Mouse (Mus musculus) layer of hippocampus, postnatal 36 days (tissue): ENCODE data around the gene She. TPM values are rescaled to one million over a fixed set of nuclear protein-coding genes. Genes with fewer than 3 reads are reported as not detected.
"Not testable (repeated sequence)": the region's sequence is repeated elsewhere in the genome, so short reads cannot be mapped to it uniquely, and the experiment has no call there.

Experiments used
- DNase-seq, 2 experiments: peaks; one replicate each; pipeline ENCODE4 v3.0.0; 2022
- total RNA-seq, 2 experiments: library from RNA; stranded (reverse); gene quantifications; 2 replicates each; pipeline ENCODE4 v1.2.3; 2021

Gene She
- 1 to 10 TPM; 2.4 to 2.9 TPM for total RNA-seq

DNA sequence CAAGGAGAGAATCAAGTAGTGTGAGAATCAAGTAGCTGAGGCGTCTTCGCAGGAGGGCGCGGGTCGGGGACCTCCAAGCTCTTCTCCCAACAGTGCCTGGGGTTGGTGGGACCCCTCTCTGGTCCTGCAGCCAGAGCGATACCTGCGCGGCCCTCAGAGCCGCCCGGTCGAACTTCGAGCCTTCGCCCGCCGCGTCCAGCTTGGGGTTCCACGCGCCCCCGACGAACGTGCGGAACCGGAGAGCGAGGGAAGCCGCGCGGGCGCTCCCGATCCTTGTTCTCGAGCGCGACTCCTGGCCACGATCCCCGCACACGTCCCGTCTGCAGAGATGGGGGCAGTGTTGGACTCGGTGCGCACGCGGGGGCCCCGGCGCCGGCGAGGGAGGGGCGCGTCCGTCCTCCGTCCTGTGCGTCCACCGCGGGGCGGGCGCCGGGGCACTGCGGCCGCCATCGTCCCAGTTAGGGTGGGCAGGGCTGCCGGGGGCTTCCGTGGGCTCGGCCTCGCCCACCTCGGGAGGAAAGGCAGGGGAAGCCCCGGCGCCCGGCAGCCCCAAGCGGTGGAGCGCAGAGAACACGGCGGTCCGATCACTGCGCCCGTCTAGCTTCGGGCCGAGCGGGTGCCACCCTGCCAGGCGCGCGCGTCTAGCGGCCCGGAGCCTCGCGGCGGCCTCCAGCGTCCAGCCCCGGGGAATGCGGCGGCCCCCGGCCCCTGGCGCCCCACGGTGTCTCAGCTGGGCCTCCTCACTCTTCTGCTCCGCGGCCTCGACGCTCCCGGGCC lies at the start of gene She:
Gene She (plus strand): TSS at position 556 of the 777 bp plus-strand sequence.
- DNase-seq: no peak

GRCm38 (mm10) chr3:89781640-89782039 lies 49.5 kb upstream of the She start:
- DNase-seq: no peak

DNA sequence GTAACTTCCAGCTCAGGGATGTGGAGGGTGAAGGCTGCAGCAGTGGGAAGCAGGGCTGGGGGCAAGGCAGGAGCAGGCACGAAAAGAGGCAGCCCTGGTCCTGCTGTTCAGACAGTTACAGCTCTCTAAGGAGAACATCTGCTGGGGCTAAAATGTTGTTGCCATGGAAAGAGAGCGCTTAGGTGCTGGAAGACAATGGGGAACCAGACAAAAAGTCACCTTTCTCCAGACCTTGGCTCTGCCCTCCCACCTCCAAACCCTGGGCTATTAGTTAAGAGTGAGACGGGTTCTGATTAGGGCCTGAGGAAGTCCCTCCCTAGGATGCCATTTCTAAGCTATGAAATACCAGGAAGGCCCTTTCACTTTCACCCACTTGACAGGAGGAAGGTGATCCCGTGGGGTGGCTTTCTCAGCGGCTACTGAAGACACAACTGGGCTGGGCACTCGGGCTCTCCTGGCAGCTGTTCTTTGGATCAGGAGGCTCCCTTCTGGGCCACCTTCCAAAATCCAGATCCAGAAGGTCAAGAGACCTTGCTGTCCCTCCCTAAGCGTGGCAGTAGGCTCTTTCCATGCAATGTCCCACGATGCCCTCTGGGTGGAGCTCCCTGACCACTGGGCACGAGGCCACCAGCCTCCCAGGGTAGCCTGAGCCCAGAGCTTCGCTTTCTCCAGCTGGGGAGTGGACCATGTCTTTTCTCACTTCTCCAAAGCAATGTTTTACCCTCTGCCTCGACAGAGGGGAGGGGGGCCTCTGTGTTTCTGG lies 46.0 kb upstream of the She start:
- DNase-seq: peak; percentile 53 to 62

DNA sequence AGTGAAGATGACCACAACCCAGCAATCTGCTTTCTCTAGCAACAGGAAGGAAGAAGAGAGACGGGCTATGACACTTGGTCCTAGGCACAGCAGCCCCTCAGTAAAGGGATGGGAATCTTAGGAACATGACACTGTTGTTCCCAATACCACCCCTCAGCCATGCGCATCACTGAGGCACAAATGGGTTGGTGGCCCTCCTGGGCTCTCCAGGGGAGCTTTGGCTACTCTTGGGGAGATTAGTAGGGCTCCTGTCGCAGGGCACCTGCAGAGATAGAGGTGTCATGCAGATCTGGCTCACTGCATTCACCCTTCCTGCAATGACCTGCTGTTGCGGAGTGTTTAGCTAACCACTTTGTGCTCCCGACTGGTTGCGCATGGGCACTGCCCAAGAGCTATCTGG lies 44.9 kb upstream of the She start:
- DNase-seq: no peak

GRCm38 (mm10) chr3:89788680-89789352 lies 42.4 kb upstream of the She start:
- DNase-seq: no peak

DNA sequence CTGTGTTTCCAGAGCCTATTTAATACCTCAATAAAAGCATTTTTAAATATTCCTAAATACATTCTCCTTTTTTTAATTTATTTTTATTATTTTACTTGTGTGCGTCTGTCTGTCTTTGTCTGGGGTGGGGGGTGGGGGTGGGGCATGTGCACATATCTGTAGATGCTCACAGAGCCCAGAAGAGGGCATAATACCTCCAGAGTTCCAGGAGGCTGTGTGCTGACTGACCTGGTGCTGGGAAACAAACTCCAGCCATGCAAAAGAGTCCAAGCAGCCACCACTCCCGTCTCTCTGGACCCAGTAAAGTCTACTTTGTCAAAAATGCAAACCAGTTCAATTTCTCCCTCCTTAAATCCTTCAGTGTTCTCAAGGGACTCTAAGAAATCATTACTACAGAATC lies 36.6 kb upstream of the She start:
- DNase-seq: no peak

GRCm38 (mm10) chr3:89795746-89796145 lies 35.4 kb upstream of the She start:
- no peak for DNase-seq

DNA sequence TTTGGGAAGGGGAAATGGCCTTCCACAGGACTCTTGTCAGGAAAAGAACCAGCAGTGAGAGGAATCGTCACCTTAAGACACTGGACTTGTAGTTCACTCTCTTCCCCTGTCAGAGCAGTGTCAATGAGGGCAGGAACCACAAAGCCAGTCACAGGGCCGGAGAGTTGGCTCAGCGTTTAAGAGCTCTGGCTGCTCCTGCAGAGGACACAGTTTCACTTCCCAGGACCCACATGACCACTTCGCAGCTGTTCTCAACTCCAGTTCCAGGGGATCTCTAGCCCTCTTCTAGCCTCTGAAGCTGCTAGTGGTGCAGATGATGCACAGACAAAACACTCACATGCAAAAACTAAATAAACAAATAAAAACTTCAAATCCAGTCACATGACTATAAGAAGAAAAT lies 34.8 kb upstream of the She start:
- DNase-seq: no peak

DNA sequence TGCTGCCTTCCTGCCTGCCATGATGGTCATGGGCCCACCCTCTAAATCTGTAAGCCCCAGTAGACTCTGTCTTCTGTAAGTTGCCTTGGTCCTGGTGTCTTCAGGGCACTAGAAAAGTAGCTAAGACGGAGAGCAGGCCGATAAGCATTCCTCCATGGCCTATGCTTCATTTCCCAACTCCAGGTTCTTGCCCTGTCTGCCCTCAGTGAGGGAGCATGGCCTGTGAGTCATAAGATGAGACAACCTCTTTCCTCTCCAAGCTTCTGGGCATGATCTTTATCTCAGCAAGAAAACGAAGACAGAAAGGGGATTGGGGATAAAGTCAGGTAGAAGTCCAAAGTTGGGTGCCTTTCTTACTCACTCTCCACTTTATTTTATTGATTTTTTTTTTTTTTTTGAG lies 32.7 kb upstream of the She start:
- no peak for DNase-seq

DNA sequence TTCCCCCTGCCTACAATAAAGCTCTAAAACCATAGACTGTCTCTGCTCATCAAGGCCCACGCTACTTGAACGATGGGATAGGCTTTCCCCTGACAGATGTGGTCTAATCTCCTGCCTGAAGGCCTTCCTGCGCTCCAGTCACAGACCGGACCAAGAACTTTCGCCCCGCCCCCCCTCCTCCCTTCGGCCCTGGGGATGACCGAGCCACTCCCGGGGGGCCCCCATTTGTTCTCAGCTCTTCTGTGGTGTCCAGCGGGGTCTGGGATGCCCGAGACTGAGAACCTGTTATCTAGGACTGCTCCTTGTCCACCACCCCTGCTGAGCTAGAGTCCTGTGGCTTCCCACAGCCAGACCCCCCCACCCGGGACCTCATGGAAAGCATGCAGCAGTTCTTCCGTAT lies 31.7 kb upstream of the She start:
- no peak for DNase-seq

GRCm38 (mm10) chr3:89800078-89800477 lies 31.1 kb upstream of the She start:
- DNase-seq: not testable (repeated sequence)

DNA sequence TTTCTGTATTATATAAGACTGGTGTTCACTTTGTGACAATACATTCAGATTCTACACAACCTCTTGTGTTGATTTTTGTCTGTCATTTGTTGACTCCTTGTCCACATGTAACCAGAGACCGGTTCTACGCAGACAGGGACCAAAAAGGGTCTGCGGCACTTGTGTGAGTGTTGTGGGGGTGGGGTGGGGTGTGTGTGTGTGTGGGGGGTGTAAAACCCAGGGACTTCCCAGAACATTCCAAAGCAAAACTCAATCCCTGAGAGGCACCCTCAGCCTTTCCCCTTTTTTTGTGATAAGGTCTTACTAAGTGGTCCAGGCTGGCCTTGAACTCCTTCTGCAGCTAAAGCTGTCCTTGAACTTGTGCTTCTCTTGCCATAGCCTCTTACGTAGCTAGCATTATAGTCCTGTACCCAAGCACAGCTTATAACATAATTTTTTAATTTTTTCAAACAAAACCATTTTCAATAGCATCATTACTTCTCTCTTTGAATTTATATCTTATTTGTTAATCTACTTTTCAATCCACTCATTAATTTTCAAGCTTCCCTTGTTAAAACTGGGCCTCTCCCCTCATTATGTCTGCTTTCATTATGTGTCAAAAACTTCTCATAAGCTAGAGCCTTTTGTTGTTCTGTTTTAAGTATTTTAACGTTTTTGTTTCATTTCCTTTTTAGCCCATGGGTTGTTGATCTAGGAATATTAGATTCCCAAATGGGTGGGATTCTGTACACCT lies 30.2 kb upstream of the She start:
- no peak for DNase-seq

- no peak for DNase-seq
These were observed 29.7 kb upstream of the She start for GRCm38 (mm10) chr3:89801507-89801847.

DNA sequence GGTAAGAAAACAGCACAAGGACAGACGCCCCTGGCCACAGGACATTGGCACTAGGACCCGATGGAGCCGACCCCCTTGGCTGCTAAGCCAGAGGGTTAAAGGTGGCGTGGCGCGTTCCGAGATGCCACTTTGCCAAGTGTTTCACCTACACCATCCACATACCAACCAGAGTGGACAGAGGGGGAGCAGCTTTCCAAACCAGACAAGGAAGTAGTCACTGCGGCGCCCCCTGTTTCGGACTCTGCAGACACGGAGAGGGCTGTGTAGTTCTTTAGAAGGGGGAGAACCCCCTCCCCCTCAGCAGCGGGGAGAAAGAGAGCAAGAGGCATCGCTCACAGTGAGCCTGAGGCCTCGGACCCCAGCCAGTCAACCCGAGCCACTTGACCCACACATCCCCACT lies 28.3 kb upstream of the She start:
- no peak for DNase-seq

DNA sequence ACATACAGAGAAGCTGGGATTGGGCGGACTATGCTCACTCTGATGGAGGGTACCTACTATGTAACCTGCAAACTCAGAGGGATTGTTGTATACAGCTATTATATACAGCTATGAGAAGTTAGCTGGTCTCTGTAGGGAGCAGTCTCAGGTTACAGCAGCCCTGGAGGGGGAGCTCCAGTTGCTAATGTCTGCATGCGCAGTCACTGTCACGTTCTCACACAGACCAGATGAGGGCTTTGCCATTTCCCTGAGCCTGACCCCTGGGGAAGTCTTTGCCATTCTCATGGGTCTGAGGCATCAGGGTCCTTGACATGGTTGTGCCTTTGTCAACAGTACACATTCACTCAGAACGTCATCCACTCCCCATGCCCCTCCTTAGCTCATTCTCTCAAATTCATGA lies 26.0 kb upstream of the She start:
- DNase-seq: no peak

DNA sequence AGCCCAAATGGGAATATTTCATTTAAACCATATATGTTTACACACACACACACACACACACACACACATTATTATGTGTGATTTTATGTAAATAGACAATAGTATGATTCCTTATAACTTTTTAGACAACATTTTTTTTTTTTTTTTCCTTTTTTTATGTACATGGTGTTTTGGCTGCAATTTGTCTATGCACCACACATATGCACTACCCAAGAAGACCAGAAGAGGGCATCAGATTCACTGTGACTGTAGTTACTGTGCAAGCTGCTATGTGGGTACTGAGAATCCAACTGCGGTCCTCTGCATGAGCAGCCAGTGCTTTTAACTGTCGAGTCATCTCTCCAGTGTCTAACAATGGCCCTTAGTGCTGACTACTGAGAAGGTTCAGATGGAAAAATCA lies 24.4 kb upstream of the She start:
- DNase-seq: no peak

DNA sequence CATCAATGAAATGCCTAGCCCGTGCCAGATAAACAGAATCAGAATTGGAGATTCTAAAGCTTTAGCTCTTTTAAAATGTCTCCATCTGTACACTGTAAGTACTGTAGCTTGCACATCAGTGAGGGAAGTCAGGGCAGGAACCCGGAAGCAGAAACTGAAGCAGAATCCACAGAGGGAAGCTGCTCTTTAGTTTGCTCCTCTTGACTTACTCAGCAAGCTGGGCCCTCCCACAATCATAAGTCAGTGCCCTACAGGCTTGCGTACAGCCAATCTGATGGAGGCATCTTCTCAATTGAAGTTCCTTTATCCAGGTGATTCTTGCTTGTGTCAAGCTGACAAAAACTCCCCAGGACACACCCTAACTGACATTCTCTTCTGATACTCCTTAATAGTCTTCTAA lies 24.0 kb upstream of the She start:
- DNase-seq: no peak

DNA sequence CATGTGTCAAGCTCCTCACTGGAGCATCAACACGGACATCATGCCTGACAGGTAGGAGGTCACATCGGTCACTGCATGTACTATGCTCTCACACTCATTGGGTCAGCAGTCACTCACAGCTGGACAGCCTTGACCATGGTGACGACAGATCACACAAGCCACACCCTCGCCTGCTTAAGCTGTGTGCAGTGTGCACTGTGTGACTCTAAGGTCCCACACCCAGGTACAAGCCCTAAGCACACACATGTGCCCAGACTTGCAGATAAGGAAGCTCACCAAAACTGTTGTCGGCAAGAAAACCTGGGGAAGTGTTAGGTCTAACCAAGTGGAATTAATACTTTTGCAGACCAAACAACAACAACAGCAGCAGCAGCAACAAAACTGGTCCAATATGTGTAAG lies 23.3 kb upstream of the She start:
- DNase-seq: no peak

DNA sequence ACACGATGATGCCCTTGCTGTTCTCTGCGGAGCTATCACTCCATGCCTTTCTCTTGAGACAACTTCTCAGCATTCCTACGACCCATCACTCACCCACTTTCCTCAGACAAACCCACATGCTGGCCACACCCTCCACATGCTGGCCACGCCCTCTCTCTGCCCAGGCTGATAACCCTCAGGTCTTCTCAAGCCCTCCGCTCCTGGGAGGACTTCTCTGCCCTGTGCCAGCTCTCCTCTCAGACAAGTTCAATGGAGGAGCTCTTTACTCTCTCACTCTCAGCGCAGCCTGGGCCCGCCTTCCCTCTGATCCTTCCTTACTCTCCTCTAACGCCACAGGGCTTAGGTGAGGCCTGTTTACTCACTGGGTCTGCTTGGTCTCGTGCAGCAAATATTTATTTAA lies 22.5 kb upstream of the She start:
- no peak for DNase-seq

- DNase-seq: no peak
These were observed 20.3 kb upstream of the She start for GRCm38 (mm10) chr3:89810841-89811240.

- DNase-seq: no peak
These were observed 19.0 kb upstream of the She start for GRCm38 (mm10) chr3:89812166-89812565.

DNA sequence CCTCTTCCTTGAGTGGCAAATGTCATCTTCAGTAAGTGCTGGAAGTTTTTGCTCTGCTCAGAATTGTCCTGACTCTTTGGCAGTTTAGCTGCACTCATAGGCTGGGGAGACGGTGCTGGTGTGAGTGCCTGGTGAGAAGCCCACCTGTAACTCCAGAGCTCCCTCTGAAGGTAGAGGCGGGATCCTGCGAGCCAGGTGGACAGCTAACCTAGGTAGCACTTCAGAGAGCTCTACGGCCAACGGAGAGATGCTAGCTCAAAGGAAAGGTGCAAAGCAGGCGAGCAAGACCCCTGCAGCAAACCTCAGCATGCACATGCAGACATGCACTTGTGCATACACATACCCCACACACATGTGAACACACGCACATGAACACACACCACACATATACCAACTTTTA lies 17.1 kb upstream of the She start:
- no peak for DNase-seq

DNA sequence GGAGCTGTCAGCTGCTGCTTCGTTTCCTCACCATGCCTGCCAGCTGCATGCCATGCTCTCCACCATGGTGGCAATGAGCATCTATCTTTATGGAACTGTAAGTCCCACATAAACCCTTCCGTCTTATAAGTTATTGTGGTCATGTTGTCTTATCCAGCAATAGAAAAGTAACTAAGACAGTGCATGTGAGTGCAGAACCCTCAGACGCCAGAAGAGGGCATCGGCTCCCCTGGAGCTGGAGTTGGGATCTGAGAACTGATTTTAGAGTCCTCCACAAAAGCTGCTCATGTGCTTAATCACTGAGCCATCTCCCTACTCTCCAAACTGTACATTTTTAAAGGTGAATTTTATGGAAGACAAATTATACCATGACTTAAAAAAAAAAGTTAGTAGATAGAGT lies 14.1 kb upstream of the She start:
- no peak for DNase-seq
